In genomic region chr7:127024755-127025555, GRCm38 (mm10) we compare ENCODE assay signal across 8 mouse cellular contexts. TPM values are rescaled to one million over a fixed set of nuclear protein-coding genes. Genes with fewer than 3 reads are reported as not detected.
A peak's percentile ranks its signal among the peaks of the same experiment; 100 is the strongest.
DNase-seq lines count a peak whose midpoint lies in the region; ATAC-seq and TF ChIP-seq lines count a peak whose summit lies in the region.

No protein-coding gene starts in this region.

- peak overlapping the region; percentile 87 for H3K4me2 ChIP-seq in forebrain, postnatal 0 days (ENCODE audit: low read depth)
- peak overlapping the region; percentile 80 for H3K4me2 ChIP-seq in lung, embryonic 15.5 days

- H3K9me3 ChIP-seq in forebrain, postnatal 0 days (ENCODE audit: low read length) = no peaks in the 10 kb centered on the region
- H3K9me3 ChIP-seq in lung, embryonic 15.5 days = no peaks in the 10 kb centered on the region

- peak overlapping the region; percentile 97 for H3K4me3 ChIP-seq in forebrain, postnatal 0 days (ENCODE audit: low read depth, low read length)
- H3K4me3 ChIP-seq in lung, embryonic 15.5 days = peak overlapping the region; percentile 86

- H3K36me3 ChIP-seq in forebrain, postnatal 0 days (ENCODE audit: insufficient read depth) = peaks cover 17% of the 10 kb centered on the region
- peaks cover 43% of the 10 kb centered on the region for H3K36me3 ChIP-seq in lung, embryonic 15.5 days

- H3K27ac ChIP-seq in forebrain, postnatal 0 days (ENCODE audit: low read depth, low read length) = peak overlapping the region; percentile 99
- peak overlapping the region; percentile 99 for H3K27ac ChIP-seq in lung, embryonic 15.5 days

- peak; percentile 50 for ATAC-seq in forebrain, postnatal 0 days
- ATAC-seq in lung, embryonic 15.5 days (ENCODE audit: borderline replicate concordance, extremely low read depth, low FRiP score, low TSS enrichment) = peak; percentile 11; the same call in 1 of the 2 replicates
- peak; percentile 37 for ATAC-seq in neutrophil, adult 5-6 weeks (ENCODE audit: extremely low read depth, insufficient number of reproducible peaks, low FRiP score, poor library complexity, severe bottlenecking)

- H3K9ac ChIP-seq in forebrain, postnatal 0 days = peak overlapping the region; percentile 98
- peak overlapping the region; percentile 98 for H3K9ac ChIP-seq in lung, embryonic 15.5 days

- peaks cover 35% of the 10 kb centered on the region for H3K4me1 ChIP-seq in forebrain, postnatal 0 days (ENCODE audit: insufficient read depth)
- H3K4me1 ChIP-seq in lung, embryonic 15.5 days = peaks cover 57% of the 10 kb centered on the region

- intact Hi-C loops in heart, postnatal 36 days (cut with DNase I) = loop anchor here (1.0 to 10.0 kb wide), 3 partner anchors 8 to 450 kb away; partner anchors contain the start of genes Fbrs and Pagr1a

- H3K27me3 ChIP-seq in forebrain, postnatal 0 days (ENCODE audit: insufficient read depth, low read length) = no peaks in the 10 kb centered on the region
- no peaks in the 10 kb centered on the region for H3K27me3 ChIP-seq in lung, embryonic 15.5 days

- peak; percentile 82 for DNase-seq in Muller cell, postnatal 12 days (ENCODE audit: inconsistent ontology term)
- DNase-seq in cerebellum, adult 8-10 months = peak; percentile 82
- peak; percentile 88 for DNase-seq in forebrain, postnatal 0 days
- DNase-seq in heart, postnatal 36 days = peak; percentile 70 to 83
- DNase-seq in layer of hippocampus, adult 8-10 months (ENCODE audit: low spot score in 2 of 2) = peak; percentile 78 to 84
- peak; percentile 89 for DNase-seq in thymus, postnatal 14 days

- WGBS in forebrain, postnatal 0 days = under 1% methylated on average over 30 of the region's 30 CpGs
- under 1% methylated on average over 30 of the region's 30 CpGs for WGBS in lung, embryonic 15.5 days

- TF ChIP-seq CTCF in forebrain, postnatal 0 days (IDR thresholded peaks at IDR 0.05; ENCODE audit: low read depth) = peak; percentile 86

RNA-seq across cellular contexts. Expression of gene Maz, which starts 1.9 kb away (rescaled TPM):
- 176 and 200 TPM in 2 replicates for total RNA-seq in forebrain, postnatal 0 days (2014; rRNA removed)
- 69.5 and 73.9 TPM in 2 replicates for polyA plus RNA-seq in forebrain, postnatal 0 days (2015; fragmentation: Nextera tagmentation; extraction: Ambion mirVana)
- 10 to 100 TPM; 66.5 to 71.5 TPM for total RNA-seq in heart, postnatal 36 days (2021)
- total RNA-seq in layer of hippocampus, adult 8-10 months (2022) = 100 to 1,000 TPM; 204 to 209 (median 206) TPM
- polyA plus RNA-seq in lung, embryonic 15.5 days (2015; fragmentation: Nextera tagmentation; extraction: Ambion mirVana) = 73.0 and 73.3 TPM in 2 replicates
- total RNA-seq in neutrophil, adult 5-6 weeks (2017) = 49.3 and 57.7 TPM in 2 replicates

RNA-seq across cellular contexts. Expression of gene Prrt2, which starts 3.9 kb away (rescaled TPM):
- 68.2 and 77.8 TPM in 2 replicates for total RNA-seq in forebrain, postnatal 0 days (2014; rRNA removed)
- 84.1 and 84.3 TPM in 2 replicates for polyA plus RNA-seq in forebrain, postnatal 0 days (2015; fragmentation: Nextera tagmentation; extraction: Ambion mirVana)
- total RNA-seq in heart, postnatal 36 days (2021) = 1 to 10 TPM in 1 of 2 experiments, under 1 TPM in 1; 0.57 to 1.2 TPM
- total RNA-seq in layer of hippocampus, adult 8-10 months (2022) = 100 to 1,000 TPM; 208 to 223 (median 215) TPM
- polyA plus RNA-seq in lung, embryonic 15.5 days (2015; fragmentation: Nextera tagmentation; extraction: Ambion mirVana) = 3.0 and 3.9 TPM in 2 replicates
- 2.6 TPM in 1 of 2 replicates, not detected in the other for total RNA-seq in neutrophil, adult 5-6 weeks (2017)

RNA-seq across cellular contexts. Expression of gene Gm42742, which starts 4.1 kb away (rescaled TPM):
- 49.1 and 53.6 TPM in 2 replicates for total RNA-seq in forebrain, postnatal 0 days (2014; rRNA removed)
- polyA plus RNA-seq in forebrain, postnatal 0 days (2015; fragmentation: Nextera tagmentation; extraction: Ambion mirVana) = 36.7 and 42.2 TPM in 2 replicates
- 10 to 100 TPM; 25.2 to 28.6 TPM for total RNA-seq in heart, postnatal 36 days (2021)
- total RNA-seq in layer of hippocampus, adult 8-10 months (2022) = 10 to 100 TPM; 20.5 to 63.0 (median 52.5) TPM
- 23.7 and 46.1 TPM in 2 replicates for polyA plus RNA-seq in lung, embryonic 15.5 days (2015; fragmentation: Nextera tagmentation; extraction: Ambion mirVana)
- 22.7 and 34.7 TPM in 2 replicates for total RNA-seq in neutrophil, adult 5-6 weeks (2017)

RNA-seq across cellular contexts. Expression of gene Pagr1a, which starts 7.8 kb away (rescaled TPM):
- 19.2 and 21.9 TPM in 2 replicates for total RNA-seq in forebrain, postnatal 0 days (2014; rRNA removed)
- 18.1 and 31.6 TPM in 2 replicates for polyA plus RNA-seq in forebrain, postnatal 0 days (2015; fragmentation: Nextera tagmentation; extraction: Ambion mirVana)
- total RNA-seq in heart, postnatal 36 days (2021) = 10 to 100 TPM in 1 of 2 experiments, not detected in 1; 11.8 TPM
- total RNA-seq in layer of hippocampus, adult 8-10 months (2022) = 10 to 100 TPM; 18.9 to 59.7 (median 27.8) TPM
- polyA plus RNA-seq in lung, embryonic 15.5 days (2015; fragmentation: Nextera tagmentation; extraction: Ambion mirVana) = 63.5 and 86.1 TPM in 2 replicates
- total RNA-seq in neutrophil, adult 5-6 weeks (2017) = 33.3 and 49.8 TPM in 2 replicates

RNA-seq across cellular contexts. Expression of gene Pagr1b, which starts 8.7 kb away (rescaled TPM):
- total RNA-seq in forebrain, postnatal 0 days (2014; rRNA removed) = 3.8 TPM in 1 of 2 replicates, not detected in the other
- 1.0 TPM in 1 of 2 replicates, not detected in the other for polyA plus RNA-seq in forebrain, postnatal 0 days (2015; fragmentation: Nextera tagmentation; extraction: Ambion mirVana)
- not detected for total RNA-seq in heart, postnatal 36 days (2021)
- not detected for total RNA-seq in layer of hippocampus, adult 8-10 months (2022)
- not detected in 2 replicates for polyA plus RNA-seq in lung, embryonic 15.5 days (2015; fragmentation: Nextera tagmentation; extraction: Ambion mirVana)
- total RNA-seq in neutrophil, adult 5-6 weeks (2017) = 8.4 and 32.4 TPM in 2 replicates

Comparison
In these comparisons a context has a peak if more than half of its experiments do, and no peak if none do; other contexts are left out.
1. Peak in every context shown above with its lines: DNase-seq, ATAC-seq, H3K4me3 ChIP-seq and H3K27ac ChIP-seq.
2. RNA of gene Prrt2, which starts 3.9 kb away (total RNA-seq): 208 to 223 TPM in layer of hippocampus, adult 8-10 months and 68.2 to 77.8 TPM in forebrain, postnatal 0 days; 2.6 TPM in neutrophil, adult 5-6 weeks and 0.57 to 1.2 TPM in heart, postnatal 36 days; every median in the first group is over 10 times any median in the second.